Mouse (Mus musculus) olfactory bulb, adult 2 months (tissue): Measurements from ENCODE around the gene Adamtsl3. TPM values are rescaled to one million over a fixed set of nuclear protein-coding genes. Genes with fewer than 3 reads are reported as not detected.
A peak's percentile ranks its signal among the peaks of the same experiment; 100 is the strongest.

ENCODE experiments used
- H3K27ac ChIP-seq: fragments of 200-500 bp; 2 replicates; pipeline ENCODE4 v1.5.1; 2012; ENCODE audit warnings: low read depth, low read length; ENCODE audit not compliant: insufficient read depth
- H3K4me1 ChIP-seq: fragments of 200-500 bp; 2 replicates; pipeline ENCODE4 v1.6.1; 2012; ENCODE audit warnings: low read length; ENCODE audit not compliant: control insufficient read depth, insufficient read depth
- H3K4me3 ChIP-seq: fragments of 200-500 bp; 2 replicates; pipeline ENCODE4 v1.5.1; 2012; ENCODE audit warnings: mild to moderate bottlenecking, low read depth, low read length, moderate library complexity; ENCODE audit not compliant: insufficient read depth
- CTCF ChIP-seq: fragments of 200-500 bp; IDR thresholded peaks from 2 replicates; pipeline ENCODE4 v1.5.1; 2012; ENCODE audit warnings: low read depth, mild to moderate bottlenecking, low read length, moderate library complexity; ENCODE audit not compliant: insufficient read depth
- POLR2A ChIP-seq: fragments of 200-500 bp; IDR thresholded peaks from 2 replicates; pipeline ENCODE4 v1.6.1; 2012; ENCODE audit warnings: mild to moderate bottlenecking, low read depth, low read length, moderate library complexity; ENCODE audit not compliant: insufficient read depth
- WGBS: fragments of 180-500 bp; shearing (Covaris S2); methylation state at CpG from one replicate; pipeline ENCODE4 v1.1.7; 2018; 5-methylcytosine and 5-hydroxymethylcytosine counted together
- polyA plus RNA-seq: library from polyadenylated mRNA; stranded (reverse); fragments of >200 nt; gene quantifications from 2 replicates; pipeline ENCODE4 v1.2.4, GENCODE M21; 2012; ENCODE audit warnings: low replicate concordance; ENCODE audit not compliant: missing spikeins, insufficient read depth, insufficient read length

Adamtsl3 gene
- polyA plus RNA-seq, 1 experiment = not detected

GRCm38 (mm10) chr7:82329831-82330230 lies 5.7 kb upstream of the Adamtsl3 start:
- no peak overlapping the region for H3K4me3 ChIP-seq
- no peak for TF ChIP-seq POLR2A
- no peak for TF ChIP-seq CTCF
- 72% methylated on average over 4 of the region's 4 CpGs for WGBS
- no peak overlapping the region for H3K27ac ChIP-seq
- H3K4me1 ChIP-seq = peaks cover under 1% of the 10 kb centered on the region; the same call in 1 of the 2 replicates

GRCm38 (mm10) chr7:82330860-82331259 lies 4.6 kb upstream of the Adamtsl3 start:
- 86% methylated on average over 6 of the region's 6 CpGs for WGBS
- TF ChIP-seq CTCF (no peak), POLR2A (no peak)

GRCm38 (mm10) chr7:82334000-82334399 lies 1.5 kb upstream of the Adamtsl3 start:
- 69% methylated on average over 1 of the region's 1 CpGs for WGBS
- Histone ChIP-seq H3K4me3 (no peak overlapping the region), H3K4me1 (peaks cover 14% of the 10 kb centered on the region), H3K27ac (no peak overlapping the region)
- TF ChIP-seq CTCF (no peak), POLR2A (no peak)

More at GRCm38 (mm10) chr7:82330860-82331259, 4.6 kb upstream of the Adamtsl3 start:
- Histone ChIP-seq H3K27ac (no peak overlapping the region), H3K4me3 (no peak overlapping the region), H3K4me1 (peaks cover 9% of the 10 kb centered on the region)

- peak overlapping the region; percentile 40 for H3K4me3 ChIP-seq
- TF ChIP-seq CTCF (peak; percentile 6; the same call in 1 of the 2 replicates), POLR2A (no peak)
- no peak overlapping the region for H3K27ac ChIP-seq
- WGBS = 1% methylated on average over 34 of the region's 34 CpGs
- H3K4me1 ChIP-seq = peaks cover 14% of the 10 kb centered on the region
Observed at GRCm38 (mm10) chr7:82336132-82336531, 638 bp downstream of the Adamtsl3 start.

GRCm38 (mm10) chr7:82338121-82338520 lies 2.6 kb downstream of the Adamtsl3 start:
- Histone ChIP-seq H3K27ac (no peak overlapping the region), H3K4me3 (no peak overlapping the region), H3K4me1 (peaks cover 14% of the 10 kb centered on the region)
- 90% methylated on average over 9 of the region's 9 CpGs for WGBS
- TF ChIP-seq POLR2A (no peak), CTCF (no peak)

GRCm38 (mm10) chr7:82338532-82338931 lies 3.0 kb downstream of the Adamtsl3 start:
- H3K27ac ChIP-seq = no peak overlapping the region
- 87% methylated on average over 4 of the region's 4 CpGs for whole genome bisulfite sequencing
- no peak overlapping the region for H3K4me3 ChIP-seq
- TF ChIP-seq CTCF (no peak), POLR2A (no peak)
- H3K4me1 ChIP-seq = peaks cover 14% of the 10 kb centered on the region

- WGBS = 57% methylated on average over 3 of the region's 3 CpGs
- TF ChIP-seq POLR2A = no peak
- TF ChIP-seq CTCF = no peak
- Histone ChIP-seq H3K4me1 (peaks cover 14% of the 10 kb centered on the region), H3K4me3 (no peak overlapping the region), H3K27ac (no peak overlapping the region)
Observed at GRCm38 (mm10) chr7:82339214-82339613, 3.7 kb downstream of the Adamtsl3 start.

- TF ChIP-seq POLR2A (no peak), CTCF (no peak)
- Histone ChIP-seq H3K27ac (no peak overlapping the region), H3K4me3 (no peak overlapping the region), H3K4me1 (no peaks in the 10 kb centered on the region)
- 54% methylated on average over 8 of the region's 8 CpGs for WGBS
Observed at GRCm38 (mm10) chr7:82341476-82341875, 6.0 kb downstream of the Adamtsl3 start.

- 91% methylated on average over 2 of the region's 2 CpGs for WGBS
- no peak for TF ChIP-seq POLR2A
- no peaks in the 10 kb centered on the region for H3K4me1 ChIP-seq
- H3K27ac ChIP-seq = no peak overlapping the region
- no peak overlapping the region for H3K4me3 ChIP-seq
Observed at GRCm38 (mm10) chr7:82346706-82347105, 11.2 kb downstream of the Adamtsl3 start.

- TF ChIP-seq CTCF = no peak
- TF ChIP-seq POLR2A = no peak
- Histone ChIP-seq H3K4me1 (no peaks in the 10 kb centered on the region), H3K4me3 (no peak overlapping the region), H3K27ac (no peak overlapping the region)
- 81% methylated on average over 7 of the region's 7 CpGs for WGBS
Observed at GRCm38 (mm10) chr7:82349796-82350195, 14.3 kb downstream of the Adamtsl3 start.
